ENCODE assay signal across 8 mouse cellular contexts in the genomic region with DNA sequence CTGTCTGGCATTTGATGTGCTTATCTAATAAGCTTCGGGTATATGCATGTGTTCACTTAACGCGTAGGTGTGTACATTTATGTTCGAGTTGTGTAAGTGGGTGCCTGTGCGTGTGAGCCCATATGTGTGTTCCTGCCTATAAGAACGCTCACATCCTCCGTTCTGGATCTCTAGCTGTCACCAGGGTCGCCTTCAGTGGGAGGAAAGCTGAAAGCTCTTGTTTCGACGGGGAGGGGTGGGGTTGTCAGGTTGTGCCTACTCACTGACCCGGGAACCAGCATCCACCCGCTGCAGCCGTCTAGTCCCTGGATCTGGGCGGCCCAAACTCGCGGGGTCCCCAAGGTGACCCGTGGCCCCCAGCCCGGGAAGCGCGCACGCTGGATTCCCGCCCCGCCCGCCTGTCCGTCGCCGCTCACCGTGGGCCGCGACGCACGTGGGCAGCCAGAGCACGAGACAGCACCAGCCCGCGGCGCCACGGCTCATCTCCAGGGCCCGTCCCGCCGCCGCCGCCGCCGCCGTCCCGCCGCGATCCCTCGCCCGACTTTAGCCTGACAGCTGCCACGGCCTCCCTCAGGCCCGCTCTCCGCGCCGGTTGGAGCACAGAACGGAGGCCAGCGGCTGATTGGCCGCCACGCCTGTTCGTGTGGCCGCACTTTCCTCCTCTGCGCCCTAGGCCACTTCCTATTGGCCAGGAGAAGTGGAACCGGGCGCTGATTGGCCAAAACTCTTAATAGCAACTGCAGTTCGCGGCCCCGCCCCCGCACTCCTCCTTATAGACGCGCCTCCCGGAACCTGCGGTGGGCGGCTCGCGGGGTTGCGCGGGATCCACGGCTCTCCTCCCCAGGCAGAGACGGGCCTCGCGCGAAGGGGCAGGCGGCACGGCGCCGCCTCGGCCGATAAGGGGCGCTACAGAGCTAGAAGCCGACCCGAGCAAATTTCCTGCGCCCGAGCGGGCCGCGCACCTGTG. TPM values are rescaled to one million over a fixed set of nuclear protein-coding genes. Genes with fewer than 3 reads are reported as not detected.
DNase-seq lines count a peak whose midpoint lies in the region; ATAC-seq and TF ChIP-seq lines count a peak whose summit lies in the region.

A gene (plus strand): TSS at position 818 of the 967 bp plus-strand sequence.

- no peaks in the 10 kb centered on the region for H3K9me3 ChIP-seq in hindbrain, postnatal 0 days (ENCODE audit: low read length)

- H3K27ac ChIP-seq in gastrocnemius, adult 2 months: peak within 1 kb of the TSS; percentile 98
- H3K27ac ChIP-seq in hindbrain, postnatal 0 days: peak within 1 kb of the TSS; percentile 94
- H3K27ac ChIP-seq in left cerebral cortex, adult 2 months: peak within 1 kb of the TSS; percentile 91

- H3K36me3 ChIP-seq in hindbrain, postnatal 0 days (ENCODE audit: insufficient read depth, low read length): no peaks in the 10 kb centered on the region; the same call in 1 of the 2 replicates

- peak within 1 kb of the TSS; percentile 93 for H3K9ac ChIP-seq in hindbrain, postnatal 0 days (replicated peaks; ENCODE audit: low read length)

- TF ChIP-seq CTCF in gastrocnemius, adult 2 months (IDR thresholded peaks at IDR 0.05): peak; percentile 69
- TF ChIP-seq CTCF in hindbrain, postnatal 0 days (IDR thresholded peaks at IDR 0.05; ENCODE audit: low read depth): peak; percentile 55
- TF ChIP-seq CTCF in left cerebral cortex, adult 2 months (IDR thresholded peaks at IDR 0.05): peak; percentile 78

- WGBS in hindbrain, postnatal 0 days: 3% methylated on average over 92 of the region's 96 CpGs

- ATAC-seq in common myeloid progenitor, adult 5-6 weeks (replicated peaks; ENCODE audit: low read depth, poor library complexity, severe bottlenecking): peak; percentile 83
- peak; percentile 95 for ATAC-seq in hindbrain, postnatal 0 days
- ATAC-seq in megakaryocyte, adult 5-6 weeks (ENCODE audit: poor library complexity, severe bottlenecking): peak; percentile 85

- peak within 1 kb of the TSS; percentile 73 for H3K4me3 ChIP-seq in gastrocnemius, adult 2 months
- H3K4me3 ChIP-seq in hindbrain, postnatal 0 days (ENCODE audit: low read length): peak within 1 kb of the TSS; percentile 79
- H3K4me3 ChIP-seq in left cerebral cortex, adult 2 months: peak within 1 kb of the TSS; percentile 72

- H3K4me1 ChIP-seq in hindbrain, postnatal 0 days (ENCODE audit: insufficient read depth, low read length): peaks cover 15% of the 10 kb centered on the region

- no peaks in the 10 kb centered on the region for H3K27me3 ChIP-seq in hindbrain, postnatal 0 days (ENCODE audit: insufficient read depth, low read length)

- H3K4me2 ChIP-seq in hindbrain, postnatal 0 days (ENCODE audit: low read depth, low read length): peak within 1 kb of the TSS; percentile 86

- intact Hi-C loops in gastrocnemius, adult 2 months (cut with DNase I): loop anchor here (2.0 to 5.0 kb wide), 2 partner anchors 118 to 511 kb away; a partner anchor contains a TSS
- intact Hi-C loops in left cerebral cortex, adult 2 months (cut with DNase I): loop anchor here (5.0 kb wide), 3 partner anchors 61 to 466 kb away; a partner anchor contains a TSS

- peak; percentile 100 for DNase-seq in ZHBTc4 (ENCODE audit: low read depth, low spot score)
- peak; percentile 99 for DNase-seq in gastrocnemius, adult 2 months
- DNase-seq in hindbrain, postnatal 0 days (ENCODE audit: low spot score): peak; percentile 100
- peak; percentile 99 for DNase-seq in left cerebral cortex, adult 2 months (ENCODE audit: extremely low spot score in 1 of 2, low spot score in 2 of 2)
- peak; percentile 100 for DNase-seq in right cerebral cortex, adult 2 months (ENCODE audit: low spot score in 2 of 2)
- peak; percentile 96 for DNase-seq in urinary bladder, postnatal 25 days (ENCODE audit: low spot score)

RNA-seq across cellular contexts. Expression of the gene that starts here (rescaled TPM):
- total RNA-seq in common myeloid progenitor, adult 5-6 weeks (2017): 289 and 292 TPM in 2 replicates
- 100 to 1,000 TPM; 127 to 135 TPM for total RNA-seq in gastrocnemius, adult 2 months (2021)
- total RNA-seq in hindbrain, postnatal 0 days (2014; rRNA removed): 169 and 174 TPM in 2 replicates
- polyA plus RNA-seq in hindbrain, postnatal 0 days (2015; fragmentation: Nextera tagmentation; extraction: Ambion mirVana): 463 and 487 TPM in 2 replicates
- 100 to 1,000 TPM; 200 to 226 TPM for total RNA-seq in left cerebral cortex, adult 2 months (2021)
- total RNA-seq in megakaryocyte, adult 5-6 weeks (2015): 172 and 178 TPM in 2 replicates
- total RNA-seq in megakaryocyte, adult 5-6 weeks (2017): 167 and 192 TPM in 2 replicates

Comparison
In these comparisons a context has a peak if more than half of its experiments do, and no peak if none do; other contexts are left out.
1. Peak in every context shown above with its lines: DNase-seq, ATAC-seq, H3K4me3 ChIP-seq and H3K27ac ChIP-seq.